Mouse (Mus musculus) intestine, embryonic 14.5 days (tissue): ENCODE measurements around the gene Fam160b1. TPM values are rescaled to one million over a fixed set of nuclear protein-coding genes. Genes with fewer than 3 reads are reported as not detected.

ENCODE experiments used
- ATAC-seq: fragments of 200-750 bp; cut with Nextera tagmentation; replicated peaks from 2 replicates; pipeline ENCODE4 v1.8.0; 2017; ENCODE audit warnings: low read depth, moderate number of reproducible peaks, moderate TSS enrichment, moderate library complexity; ENCODE audit not compliant: low FRiP score, low TSS enrichment
- DNase-seq: peaks from one replicate; pipeline ENCODE4 v3.0.0-alpha.2; 2018; ENCODE audit warnings: low spot score
- H3K27ac ChIP-seq: fragments of 300-500 bp; sonication (generic); 2 replicates; pipeline ENCODE4 v1.5.1; 2014; ENCODE audit warnings: low read depth, mild to moderate bottlenecking, control low read depth
- H3K27me3 ChIP-seq: fragments of 300-500 bp; sonication (generic); replicated peaks from 2 replicates; pipeline ENCODE4 v1.6.1; 2014; ENCODE audit warnings: low read length, control low read depth; ENCODE audit not compliant: control insufficient read depth, insufficient read depth
- H3K36me3 ChIP-seq: fragments of 300-500 bp; sonication (generic); 2 replicates; pipeline ENCODE4 v1.6.1; 2014; ENCODE audit warnings: low read length, control low read depth; ENCODE audit not compliant: control insufficient read depth, insufficient read depth
- H3K4me1 ChIP-seq: fragments of 300-500 bp; sonication (generic); replicated peaks from 2 replicates; pipeline ENCODE4 v1.6.1; 2014; ENCODE audit warnings: low read length, control low read depth, mixed read lengths; ENCODE audit not compliant: control insufficient read depth, insufficient read depth
- H3K4me2 ChIP-seq: fragments of 300-500 bp; sonication (generic); 2 replicates; pipeline ENCODE4 v1.6.1; 2014; ENCODE audit warnings: low read length
- H3K4me3 ChIP-seq: fragments of 300-500 bp; sonication (generic); 2 replicates; pipeline ENCODE4 v1.5.1; 2014; ENCODE audit warnings: low read depth, low read length, control low read depth, mixed read lengths
- H3K9ac ChIP-seq: fragments of 300-500 bp; sonication (generic); 2 replicates; pipeline ENCODE4 v1.6.1; 2014; ENCODE audit warnings: mild to moderate bottlenecking, low read length
- H3K9me3 ChIP-seq: fragments of 300-500 bp; sonication (generic); 2 replicates; pipeline ENCODE4 v1.6.1; 2016; ENCODE audit warnings: low read length, control low read depth; ENCODE audit not compliant: control insufficient read depth
- WGBS: fragments of 180-500 bp; shearing (Covaris S2); extraction: QIAGEN DNeasy Blood & Tissue Kit; methylation state at CpG from one replicate; pipeline ENCODE4 v1.1.7; 2014; 5-methylcytosine and 5-hydroxymethylcytosine counted together
- polyA plus RNA-seq: library from polyadenylated mRNA; unstranded; fragments of >200 nt; fragmentation: Nextera tagmentation; extraction: Ambion mirVana; gene quantifications from 2 replicates; pipeline ENCODE4 v1.2.1, GENCODE M21; 2014

Gene Fam160b1
- polyA plus RNA-seq, 1 experiment from 2014 or later, result 16.4 TPM

GRCm38 (mm10) chr19:57354050-57354449, 6.4 kb upstream of the Fam160b1 start:
- Histone ChIP-seq H3K4me2 (no peak overlapping the region), H3K27ac (no peak overlapping the region), H3K36me3 (no peaks in the 10 kb centered on the region), H3K4me1 (peaks cover 14% of the 10 kb centered on the region), H3K4me3 (no peak overlapping the region), H3K27me3 (no peaks in the 10 kb centered on the region), H3K9me3 (no peaks in the 10 kb centered on the region), H3K9ac (no peak overlapping the region)
- no peak for ATAC-seq
- 89% methylated on average over 11 of the region's 11 CpGs for WGBS
- DNase-seq, result no peak

- Histone ChIP-seq H3K36me3 (no peaks in the 10 kb centered on the region), H3K27ac (peak overlapping the region; percentile 71; the same call in 1 of the 2 replicates), H3K9me3 (no peaks in the 10 kb centered on the region), H3K9ac (no peak overlapping the region), H3K27me3 (no peaks in the 10 kb centered on the region), H3K4me2 (no peak overlapping the region), H3K4me3 (no peak overlapping the region), H3K4me1 (peaks cover 20% of the 10 kb centered on the region)
- DNase-seq (no peak), ATAC-seq (no peak)
- WGBS, result 74% methylated on average over 6 of the region's 6 CpGs
Observed at GRCm38 (mm10) chr19:57354715-57355114, 5.8 kb upstream of the Fam160b1 start.

GRCm38 (mm10) chr19:57355451-57356251, 4.8 kb upstream of the Fam160b1 start:
- 58% methylated on average over 16 of the region's 16 CpGs for WGBS
- Histone ChIP-seq H3K4me1 (peaks cover 25% of the 10 kb centered on the region), H3K9me3 (no peaks in the 10 kb centered on the region), H3K4me3 (no peak overlapping the region), H3K27ac (peak overlapping the region; percentile 71), H3K4me2 (peak overlapping the region; percentile 1; the same call in 1 of the 2 replicates), H3K27me3 (no peaks in the 10 kb centered on the region), H3K36me3 (no peaks in the 10 kb centered on the region), H3K9ac (no peak overlapping the region)
- DNase-seq, result no peak
- ATAC-seq, result no peak

GRCm38 (mm10) chr19:57356273-57356672, 4.2 kb upstream of the Fam160b1 start:
- Histone ChIP-seq H3K4me2 (no peak overlapping the region), H3K27me3 (no peaks in the 10 kb centered on the region), H3K36me3 (no peaks in the 10 kb centered on the region), H3K9me3 (no peaks in the 10 kb centered on the region), H3K4me3 (no peak overlapping the region), H3K27ac (peak overlapping the region; percentile 71), H3K9ac (no peak overlapping the region), H3K4me1 (peaks cover 25% of the 10 kb centered on the region)
- DNase-seq (no peak), ATAC-seq (no peak)
- 46% methylated on average over 7 of the region's 7 CpGs for WGBS

DNA sequence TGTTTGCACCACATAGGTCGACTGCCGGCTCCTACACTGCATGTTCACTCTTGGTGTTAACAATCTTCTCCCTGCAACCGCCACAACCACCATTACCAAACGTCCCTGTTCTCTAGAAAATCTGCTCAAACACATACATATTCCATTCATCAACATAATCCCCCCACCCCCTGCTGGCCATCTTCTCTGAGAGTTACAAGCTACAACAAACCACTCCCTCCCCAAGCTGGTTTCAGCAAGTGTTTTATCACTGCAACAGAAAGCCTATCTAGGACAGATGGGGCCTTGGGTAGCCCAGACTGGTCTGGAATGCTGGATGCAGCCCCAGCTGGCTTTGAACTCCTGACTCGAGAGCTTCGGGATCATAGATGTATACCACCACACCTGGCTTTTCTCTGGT, 3.2 kb upstream of the Fam160b1 start:
- H3K4me1 ChIP-seq, result peaks cover 25% of the 10 kb centered on the region
- H3K9me3 ChIP-seq, result no peaks in the 10 kb centered on the region
- no peaks in the 10 kb centered on the region for H3K27me3 ChIP-seq
- WGBS, result 89% methylated on average over 6 of the region's 6 CpGs
- no peak overlapping the region for H3K4me2 ChIP-seq
- no peak overlapping the region for H3K9ac ChIP-seq
- H3K27ac ChIP-seq, result no peak overlapping the region
- ATAC-seq, result no peak
- DNase-seq, result no peak
- H3K36me3 ChIP-seq, result no peaks in the 10 kb centered on the region
- no peak overlapping the region for H3K4me3 ChIP-seq

- Histone ChIP-seq H3K27ac (peak overlapping the region; percentile 29; the same call in 1 of the 2 replicates), H3K27me3 (no peaks in the 10 kb centered on the region), H3K4me1 (peaks cover 29% of the 10 kb centered on the region), H3K9me3 (no peaks in the 10 kb centered on the region), H3K9ac (no peak overlapping the region), H3K4me2 (no peak overlapping the region; the same call in 1 of the 2 replicates), H3K36me3 (no peaks in the 10 kb centered on the region), H3K4me3 (no peak overlapping the region)
- WGBS, result 76% methylated on average over 5 of the region's 5 CpGs
- no peak for ATAC-seq
- DNase-seq, result no peak
Observed at GRCm38 (mm10) chr19:57357811-57358210, 2.7 kb upstream of the Fam160b1 start.

DNA sequence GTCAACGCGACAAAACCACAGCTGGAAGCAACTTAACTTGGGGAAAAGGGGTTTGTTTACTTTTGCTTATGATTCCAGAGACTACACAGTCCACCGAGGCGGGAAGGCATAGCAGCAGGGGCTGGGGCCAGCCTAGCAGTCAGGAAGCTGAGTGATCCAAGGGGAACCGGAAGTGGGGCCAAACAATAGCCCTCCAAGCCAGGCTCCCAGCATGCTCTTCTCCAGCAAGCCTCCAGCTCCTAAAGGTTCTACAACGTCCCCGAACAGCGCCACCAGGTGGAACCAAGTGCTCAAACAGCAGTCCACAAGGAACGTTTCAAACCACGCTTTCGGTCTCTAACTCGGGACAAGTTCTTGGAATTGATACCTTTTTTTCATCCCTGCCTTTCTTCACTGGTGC, 2.2 kb upstream of the Fam160b1 start:
- Histone ChIP-seq H3K4me1 (peaks cover 35% of the 10 kb centered on the region), H3K9ac (no peak overlapping the region), H3K27ac (peak overlapping the region; percentile 29; the same call in 1 of the 2 replicates), H3K9me3 (no peaks in the 10 kb centered on the region), H3K36me3 (no peaks in the 10 kb centered on the region), H3K4me2 (no peak overlapping the region; the same call in 1 of the 2 replicates), H3K4me3 (no peak overlapping the region), H3K27me3 (no peaks in the 10 kb centered on the region)
- WGBS, result 58% methylated on average over 12 of the region's 12 CpGs
- ATAC-seq (no peak), DNase-seq (peak; percentile 60)

- H3K4me1 ChIP-seq, result peaks cover 42% of the 10 kb centered on the region
- H3K4me3 ChIP-seq, result peak overlapping the region; percentile 86; the same call in 1 of the 2 replicates
- H3K9me3 ChIP-seq, result no peaks in the 10 kb centered on the region
- WGBS, result 90% methylated on average over 20 of the region's 20 CpGs
- H3K4me2 ChIP-seq, result peak overlapping the region; percentile 71
- no peak overlapping the region for H3K9ac ChIP-seq
- H3K27ac ChIP-seq, result 0 out of 2 replicates have a peak overlapping the region, but pooled peaks have one; percentile 29
- no peak for DNase-seq
- H3K27me3 ChIP-seq, result no peaks in the 10 kb centered on the region
- H3K36me3 ChIP-seq, result no peaks in the 10 kb centered on the region
- ATAC-seq, result no peak
Observed at GRCm38 (mm10) chr19:57358836-57359598, 1.5 kb upstream of the Fam160b1 start.
